Mouse (Mus musculus): Measurements from ENCODE around the gene Lrrk2. TPM values are rescaled to one million over a fixed set of nuclear protein-coding genes. Genes with fewer than 3 reads are reported as not detected.

Gene Lrrk2
- polyA plus RNA-seq, 1 experiment from 2014 or later, result 4.2 TPM

- no peaks in the 10 kb centered on the region for H3K9me3 ChIP-seq (ENCODE audit: control insufficient read depth, low read length)
- TF ChIP-seq EP300 (optimal IDR thresholded peaks at IDR 0.05) (no peak), CTCF (IDR thresholded peaks at IDR 0.05; ENCODE audit: low read depth) (no peak)
- no peak overlapping the region for H3K4me2 ChIP-seq (replicated peaks; ENCODE audit: low read depth)
These were observed 988 bp upstream of the Lrrk2 start for GRCm38 (mm10) chr15:91671987-91672386.

DNA sequence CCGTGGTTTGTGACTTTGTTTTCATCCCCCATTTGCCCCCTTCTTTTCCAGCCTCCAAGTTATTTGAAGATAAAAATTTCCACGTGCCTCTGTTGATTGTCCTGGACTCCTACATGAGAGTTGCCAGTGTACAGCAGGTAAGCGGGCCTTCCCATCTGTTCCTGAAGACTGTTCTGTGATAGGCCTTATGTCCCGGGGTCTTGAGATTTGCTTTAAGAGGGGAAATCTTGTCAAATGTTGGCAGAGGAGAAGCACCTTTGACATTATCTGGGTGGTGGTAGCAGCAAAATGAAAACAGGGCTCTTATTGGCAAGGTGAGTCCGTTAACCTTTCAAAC lies 562 bp downstream of the Lrrk2 start:
- TF ChIP-seq EP300 (optimal IDR thresholded peaks at IDR 0.05) (no peak), CTCF (IDR thresholded peaks at IDR 0.05; ENCODE audit: low read depth) (no peak)
- Histone ChIP-seq H3K9ac (ENCODE audit: low read length) (peak overlapping the region; percentile 74), H3K4me2 (replicated peaks; ENCODE audit: low read depth) (peak overlapping the region; percentile 81), H3K9me3 (ENCODE audit: control insufficient read depth, low read length) (no peaks in the 10 kb centered on the region), H3K27me3 (ENCODE audit: control insufficient read depth, insufficient read depth, low read length) (no peaks in the 10 kb centered on the region), H3K36me3 (ENCODE audit: control insufficient read depth, insufficient read depth, low read length) (no peaks in the 10 kb centered on the region), H3K4me3 (ENCODE audit: low read depth, low read length) (peak overlapping the region; percentile 64), H3K27ac (replicated peaks) (peak overlapping the region; percentile 89), H3K4me1 (replicated peaks; ENCODE audit: control insufficient read depth, insufficient read depth) (no peaks in the 10 kb centered on the region)
- ATAC-seq (ENCODE audit: low FRiP score, low TSS enrichment) (no peak), DNase-seq (ENCODE audit: low spot score) (no peak)
- WGBS, result 14% methylated on average over 5 of the region's 5 CpGs

More at GRCm38 (mm10) chr15:91671987-91672386, 988 bp upstream of the Lrrk2 start:
- Histone ChIP-seq H3K9ac (ENCODE audit: low read length) (no peak overlapping the region), H3K36me3 (ENCODE audit: control insufficient read depth, insufficient read depth, low read length) (no peaks in the 10 kb centered on the region), H3K4me1 (replicated peaks; ENCODE audit: control insufficient read depth, insufficient read depth) (no peaks in the 10 kb centered on the region), H3K4me3 (ENCODE audit: low read depth, low read length) (no peak overlapping the region), H3K27ac (replicated peaks) (no peak overlapping the region), H3K27me3 (ENCODE audit: control insufficient read depth, insufficient read depth, low read length) (no peaks in the 10 kb centered on the region)
- 76% methylated on average over 5 of the region's 5 CpGs for WGBS
- ATAC-seq (ENCODE audit: low FRiP score, low TSS enrichment), result no peak
- no peak for DNase-seq (ENCODE audit: low spot score)

DNA sequence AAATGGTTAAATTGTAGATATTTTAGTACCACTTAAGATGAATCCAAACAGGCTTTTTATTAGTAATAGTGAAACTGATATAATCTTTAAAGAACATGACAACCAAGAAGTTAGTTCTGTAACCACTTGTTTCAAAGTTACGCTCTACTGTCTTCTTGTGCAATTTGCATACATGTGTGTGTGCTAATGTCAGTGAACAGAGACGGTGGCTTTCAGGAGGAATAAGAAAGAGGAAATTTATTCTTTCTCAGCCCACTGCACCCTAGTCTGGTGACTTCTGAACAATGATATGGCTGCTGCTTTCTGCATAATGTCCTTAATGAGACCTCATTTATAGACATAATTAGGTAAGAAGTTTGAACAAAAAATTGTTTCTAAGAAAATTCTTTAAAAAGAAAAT lies 7.1 kb downstream of the Lrrk2 start:
- Histone ChIP-seq H3K27ac (replicated peaks) (no peak overlapping the region), H3K4me2 (replicated peaks; ENCODE audit: low read depth) (no peak overlapping the region), H3K36me3 (ENCODE audit: control insufficient read depth, insufficient read depth, low read length) (no peaks in the 10 kb centered on the region; the same call in 1 of the 2 replicates), H3K4me1 (replicated peaks; ENCODE audit: control insufficient read depth, insufficient read depth) (no peaks in the 10 kb centered on the region), H3K9ac (ENCODE audit: low read length) (no peak overlapping the region), H3K9me3 (ENCODE audit: control insufficient read depth, low read length) (no peaks in the 10 kb centered on the region), H3K27me3 (ENCODE audit: control insufficient read depth, insufficient read depth, low read length) (no peaks in the 10 kb centered on the region), H3K4me3 (ENCODE audit: low read depth, low read length) (no peak overlapping the region)
- no peak for ATAC-seq (ENCODE audit: low FRiP score, low TSS enrichment)
- 73% methylated on average over 2 of the region's 2 CpGs for WGBS
- DNase-seq (ENCODE audit: low spot score), result no peak
- no peak for TF ChIP-seq CTCF (IDR thresholded peaks at IDR 0.05; ENCODE audit: low read depth)
- no peak for TF ChIP-seq EP300 (optimal IDR thresholded peaks at IDR 0.05)

GRCm38 (mm10) chr15:91685880-91686563 lies 13.0 kb downstream of the Lrrk2 start:
- Histone ChIP-seq H3K27ac (replicated peaks) (no peak overlapping the region), H3K27me3 (ENCODE audit: control insufficient read depth, insufficient read depth, low read length) (no peaks in the 10 kb centered on the region), H3K9me3 (ENCODE audit: control insufficient read depth, low read length) (no peaks in the 10 kb centered on the region), H3K4me2 (replicated peaks; ENCODE audit: low read depth) (no peak overlapping the region), H3K4me3 (ENCODE audit: low read depth, low read length) (no peak overlapping the region), H3K4me1 (replicated peaks; ENCODE audit: control insufficient read depth, insufficient read depth) (no peaks in the 10 kb centered on the region), H3K36me3 (ENCODE audit: control insufficient read depth, insufficient read depth, low read length) (no peaks in the 10 kb centered on the region; the same call in 1 of the 2 replicates), H3K9ac (ENCODE audit: low read length) (no peak overlapping the region)
- TF ChIP-seq EP300 (optimal IDR thresholded peaks at IDR 0.05) (no peak), CTCF (IDR thresholded peaks at IDR 0.05; ENCODE audit: low read depth) (no peak)
- DNase-seq (ENCODE audit: low spot score) (no peak), ATAC-seq (ENCODE audit: low FRiP score, low TSS enrichment) (no peak)
- WGBS, result 75% methylated on average over 7 of the region's 7 CpGs

DNA sequence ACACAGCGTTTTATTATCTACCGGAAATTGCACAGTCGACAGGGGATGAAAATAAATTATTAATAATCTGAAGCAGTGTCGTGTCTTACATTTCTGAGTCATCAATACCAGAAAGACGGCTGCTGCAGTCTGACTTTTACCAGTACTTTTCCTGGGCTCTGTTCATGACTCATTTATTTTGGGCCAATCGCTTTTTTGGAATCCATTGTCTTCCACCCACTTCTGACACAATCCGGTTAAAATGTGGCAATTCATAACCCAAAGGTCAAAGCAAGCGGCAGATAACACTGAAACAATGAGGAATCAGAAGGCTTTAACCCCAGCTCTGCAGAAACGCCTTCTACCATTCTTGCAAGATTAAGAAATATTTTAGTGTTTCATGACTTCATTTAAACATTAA lies 17.7 kb downstream of the Lrrk2 start:
- no peaks in the 10 kb centered on the region for H3K4me1 ChIP-seq (replicated peaks; ENCODE audit: control insufficient read depth, insufficient read depth)
- WGBS, result 59% methylated on average over 9 of the region's 9 CpGs
- H3K9me3 ChIP-seq (ENCODE audit: control insufficient read depth, low read length), result no peaks in the 10 kb centered on the region
- H3K27me3 ChIP-seq (ENCODE audit: control insufficient read depth, insufficient read depth, low read length), result no peaks in the 10 kb centered on the region
- H3K27ac ChIP-seq (replicated peaks), result no peak overlapping the region
- H3K4me3 ChIP-seq (ENCODE audit: low read depth, low read length), result no peak overlapping the region
- H3K36me3 ChIP-seq (ENCODE audit: control insufficient read depth, insufficient read depth, low read length), result no peaks in the 10 kb centered on the region; the same call in 1 of the 2 replicates
- TF ChIP-seq CTCF (IDR thresholded peaks at IDR 0.05; ENCODE audit: low read depth) (no peak), EP300 (optimal IDR thresholded peaks at IDR 0.05) (no peak)
- ATAC-seq (ENCODE audit: low FRiP score, low TSS enrichment) (no peak), DNase-seq (ENCODE audit: low spot score) (no peak)
- no peak overlapping the region for H3K4me2 ChIP-seq (replicated peaks; ENCODE audit: low read depth)
- H3K9ac ChIP-seq (ENCODE audit: low read length), result no peak overlapping the region

DNA sequence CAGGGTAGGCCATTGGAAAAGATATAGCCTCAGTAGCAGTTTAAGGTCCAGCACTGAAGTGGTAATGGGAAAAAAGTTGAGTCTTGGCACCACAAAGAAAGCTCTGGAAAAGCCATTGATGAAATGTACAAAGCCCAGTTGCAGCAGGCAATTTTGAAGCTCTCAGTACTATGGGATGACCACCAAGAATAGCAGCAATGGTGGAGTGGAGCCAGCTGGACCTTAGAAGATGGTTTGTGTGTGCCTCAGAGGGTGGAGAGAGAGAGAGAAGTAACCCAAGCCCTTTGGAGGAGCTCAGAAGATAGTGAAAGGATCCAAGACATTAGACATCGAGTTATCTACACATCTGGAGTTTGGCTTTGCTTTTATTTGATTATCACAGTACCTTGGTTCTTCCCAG lies 20.1 kb downstream of the Lrrk2 start:
- no peaks in the 10 kb centered on the region for H3K27me3 ChIP-seq (ENCODE audit: control insufficient read depth, insufficient read depth, low read length)
- ATAC-seq (ENCODE audit: low FRiP score, low TSS enrichment), result no peak
- no peaks in the 10 kb centered on the region for H3K9me3 ChIP-seq (ENCODE audit: control insufficient read depth, low read length)
- H3K27ac ChIP-seq (replicated peaks), result no peak overlapping the region
- 67% methylated on average over 1 of the region's 1 CpGs for WGBS
- DNase-seq (ENCODE audit: low spot score), result no peak
- no peak overlapping the region for H3K4me3 ChIP-seq (ENCODE audit: low read depth, low read length)
- H3K4me1 ChIP-seq (replicated peaks; ENCODE audit: control insufficient read depth, insufficient read depth), result no peaks in the 10 kb centered on the region
- no peak overlapping the region for H3K9ac ChIP-seq (ENCODE audit: low read length)
- TF ChIP-seq EP300 (optimal IDR thresholded peaks at IDR 0.05) (no peak), CTCF (IDR thresholded peaks at IDR 0.05; ENCODE audit: low read depth) (no peak)
- peaks cover 6% of the 10 kb centered on the region for H3K36me3 ChIP-seq (ENCODE audit: control insufficient read depth, insufficient read depth, low read length)
- H3K4me2 ChIP-seq (replicated peaks; ENCODE audit: low read depth), result no peak overlapping the region
